Mouse (Mus musculus): ENCODE results near the gene Ano1.

DNA sequence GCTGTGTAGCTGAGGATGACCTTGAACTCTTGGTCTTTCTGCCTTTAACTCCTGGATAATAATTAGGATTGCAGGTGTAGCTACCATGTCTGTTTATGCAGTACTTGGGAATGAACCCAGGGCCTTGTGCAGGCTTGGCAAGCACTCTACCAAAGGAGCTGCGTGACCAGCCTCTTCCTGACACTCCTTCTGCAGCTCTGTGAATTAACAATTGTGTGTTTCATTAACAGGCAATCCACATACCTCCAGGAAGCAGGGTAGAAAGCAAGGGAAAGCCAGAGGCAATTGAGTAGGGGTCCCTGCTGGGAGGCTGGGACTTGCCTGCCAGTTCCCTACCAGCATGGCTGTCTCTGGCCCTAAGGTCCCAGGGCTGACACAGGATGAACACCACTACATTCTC, 111.0 kb downstream of the Ano1 start:
- TF ChIP-seq POLR2A (IDR thresholded peaks at IDR 0.05; ENCODE audit: low read depth, low read length) (no peak), CTCF (IDR thresholded peaks at IDR 0.05; ENCODE audit: extremely low read depth, insufficient read depth, insufficient read length, insufficient replicate concordance) (no peak)

Measured in spleen, adult 2 months (tissue).